27 mouse cellular contexts compared by ENCODE assay signal in the genomic region with DNA sequence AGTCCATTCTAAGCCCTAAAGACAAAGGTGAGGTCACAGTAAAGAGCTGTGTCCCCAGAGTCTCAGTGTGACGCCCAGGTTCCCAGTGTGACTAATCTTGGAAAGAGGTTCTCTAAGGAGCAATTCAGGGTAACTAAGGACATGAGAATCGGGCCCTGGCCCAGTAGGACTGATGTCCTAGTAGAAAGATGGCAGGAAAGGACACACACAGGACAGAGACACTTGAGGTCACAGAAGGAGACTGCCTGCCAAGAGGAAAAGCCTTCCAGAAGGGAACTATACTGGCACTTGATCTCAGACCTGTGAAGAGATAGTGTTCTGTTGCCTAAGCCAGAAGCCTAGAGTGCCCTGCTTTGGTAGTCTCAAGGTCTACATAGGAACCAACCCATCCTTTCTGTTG.
"Had no signal": no experiment of that assay in that cellular context is flagged by ENCODE, and none has a peak within 500 bp of the region (broad histone marks: within the 10 kb centered on the region; RNA-seq: fewer than 3 reads in every experiment).

No protein-coding gene starts in this region.

- H3K4me1 ChIP-seq: liver, embryonic 15.5 days had no signal

- DNase-seq: gastrocnemius, postnatal 14 days; heart, postnatal 14 days; heart, postnatal 4 days; kidney, adult 18-20 months; kidney, adult 8-10 months; kidney, postnatal 10 days; kidney, postnatal 25 days; kidney, postnatal 4 days; liver; liver, embryonic 13.5 days; liver, postnatal 0 days had no signal

- H3K4me3 ChIP-seq: heart, embryonic 10.5 days; heart, embryonic 13.5 days; heart, embryonic 15.5 days; hindbrain, embryonic 10.5 days; hindbrain, embryonic 12.5 days; intestine, embryonic 15.5 days; layer of hippocampus, adult 2 months; left cerebral cortex, adult 2 months; limb, embryonic 10.5 days; limb, embryonic 12.5 days; liver, embryonic 13.5 days; liver, embryonic 15.5 days had no signal

- H3K27me3 ChIP-seq: intestine, embryonic 15.5 days had no signal

- H3K27ac ChIP-seq: heart, embryonic 10.5 days; heart, embryonic 13.5 days; heart, embryonic 15.5 days; hindbrain, embryonic 10.5 days; hindbrain, embryonic 12.5 days; hindbrain, embryonic 14.5 days; intestine, embryonic 15.5 days; layer of hippocampus, adult 2 months; left cerebral cortex, adult 2 months; limb, embryonic 10.5 days; limb, embryonic 12.5 days; liver, embryonic 13.5 days; liver, embryonic 15.5 days had no signal

- H3K9me3 ChIP-seq: heart, embryonic 10.5 days; heart, embryonic 13.5 days; heart, embryonic 15.5 days; hindbrain, embryonic 10.5 days; hindbrain, embryonic 12.5 days; intestine, embryonic 15.5 days; limb, embryonic 10.5 days; limb, embryonic 12.5 days; liver, embryonic 13.5 days; liver, embryonic 15.5 days had no signal

- H3K4me2 ChIP-seq: heart, embryonic 13.5 days; heart, embryonic 15.5 days; hindbrain, embryonic 12.5 days; hindbrain, embryonic 14.5 days; intestine, embryonic 15.5 days; limb, embryonic 12.5 days; liver, embryonic 11.5 days; liver, embryonic 13.5 days; liver, embryonic 15.5 days had no signal

- H3K9ac ChIP-seq: heart, embryonic 13.5 days; heart, embryonic 15.5 days; hindbrain, embryonic 12.5 days; hindbrain, embryonic 14.5 days; intestine, embryonic 15.5 days; limb, embryonic 12.5 days; liver, embryonic 13.5 days; liver, embryonic 15.5 days; liver, postnatal 0 days had no signal

- ATAC-seq: hindbrain, embryonic 16.5 days; inflammation-experienced regulatory T-cells, adult 6 months; intestine, embryonic 15.5 days; intestine, postnatal 0 days; liver, postnatal 0 days had no signal

- H3K36me3 ChIP-seq: heart, embryonic 10.5 days; heart, embryonic 13.5 days; heart, embryonic 15.5 days; hindbrain, embryonic 10.5 days; hindbrain, embryonic 12.5 days; intestine, embryonic 15.5 days; limb, embryonic 10.5 days; limb, embryonic 12.5 days; liver, embryonic 13.5 days; liver, embryonic 15.5 days had no signal
